Mouse (Mus musculus): Measurements from ENCODE around the gene Scn4a. TPM values are rescaled to one million over a fixed set of nuclear protein-coding genes. Genes with fewer than 3 reads are reported as not detected.
A peak's percentile ranks its signal among the peaks of the same experiment; 100 is the strongest.

Gene Scn4a
- polyA plus RNA-seq, 1 experiment: not detected

DNA sequence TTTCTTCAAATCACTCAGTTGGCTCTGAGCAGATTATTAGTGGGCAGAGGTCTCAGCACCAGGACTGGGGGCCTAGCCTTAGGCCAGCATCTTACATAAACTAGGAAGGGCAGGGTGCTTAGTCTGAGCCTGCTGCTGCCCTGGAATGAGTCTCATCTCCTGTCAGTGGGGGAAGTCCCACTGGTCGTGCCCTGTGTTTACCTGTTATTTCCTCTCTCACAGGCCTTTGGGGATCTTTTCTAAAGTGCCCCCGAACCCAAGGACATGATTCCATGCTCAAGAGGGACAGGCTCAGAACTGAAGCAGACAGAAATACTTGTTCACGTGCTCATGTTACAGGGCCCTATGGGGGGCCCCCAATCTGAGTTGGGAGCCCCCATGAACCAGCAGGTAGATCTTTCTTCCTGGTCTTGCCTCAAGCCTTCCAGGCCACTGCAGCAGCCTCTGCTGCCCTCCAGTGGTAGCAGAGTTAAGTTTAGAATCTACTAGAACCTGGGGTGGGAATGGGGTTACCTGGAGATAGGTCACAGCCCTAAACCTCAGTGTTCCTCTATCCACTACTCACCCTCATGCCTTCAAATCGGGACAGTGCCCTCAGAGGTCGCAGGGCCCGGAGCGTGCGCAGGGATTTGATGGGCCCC, 27.4 kb downstream of the Scn4a start:
- Histone ChIP-seq H3K36me3 (replicated peaks; ENCODE audit: low read length) (no peaks in the 10 kb centered on the region), H3K27me3 (replicated peaks) (peaks cover 68% of the 10 kb centered on the region), H3K4me1 (peaks cover 23% of the 10 kb centered on the region), H3K4me3 (replicated peaks) (no peak overlapping the region), H3K9me3 (peaks cover 4% of the 10 kb centered on the region; the same call in 1 of the 2 replicates)
- TF ChIP-seq FLI1 (IDR thresholded peaks at IDR 0.05; ENCODE audit: low read length): no peak
- no peak for TF ChIP-seq GATA1 (IDR thresholded peaks at IDR 0.05; ENCODE audit: borderline replicate concordance, low read length)

DNA sequence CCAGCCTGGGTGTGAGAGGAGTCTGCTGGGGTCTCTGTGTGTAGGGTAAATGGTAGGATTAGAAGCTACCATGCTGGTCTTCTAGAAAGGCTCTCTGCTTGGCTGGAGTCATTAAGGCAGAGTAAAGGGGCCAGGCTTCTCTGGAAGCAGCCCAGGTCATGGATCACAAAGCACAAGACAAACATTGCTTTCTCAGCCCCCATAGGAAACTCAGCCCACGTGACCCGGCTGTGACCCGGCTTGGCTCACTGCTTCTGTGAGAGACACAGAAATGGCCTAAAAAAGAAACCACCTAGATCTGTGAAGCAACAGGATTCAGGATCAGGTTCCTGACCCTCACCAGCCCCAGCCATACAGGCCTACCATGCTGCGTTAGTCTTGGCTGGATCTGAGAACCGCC, 28.2 kb downstream of the Scn4a start:
- TF ChIP-seq FLI1 (IDR thresholded peaks at IDR 0.05; ENCODE audit: low read length): no peak
- TF ChIP-seq GATA1 (IDR thresholded peaks at IDR 0.05; ENCODE audit: borderline replicate concordance, low read length): no peak
- no peaks in the 10 kb centered on the region for H3K36me3 ChIP-seq (replicated peaks; ENCODE audit: low read length)
- no peaks in the 10 kb centered on the region for H3K9me3 ChIP-seq
- H3K4me3 ChIP-seq (replicated peaks): no peak overlapping the region
- peaks cover 70% of the 10 kb centered on the region for H3K27me3 ChIP-seq (replicated peaks)
- peaks cover 23% of the 10 kb centered on the region for H3K4me1 ChIP-seq

DNA sequence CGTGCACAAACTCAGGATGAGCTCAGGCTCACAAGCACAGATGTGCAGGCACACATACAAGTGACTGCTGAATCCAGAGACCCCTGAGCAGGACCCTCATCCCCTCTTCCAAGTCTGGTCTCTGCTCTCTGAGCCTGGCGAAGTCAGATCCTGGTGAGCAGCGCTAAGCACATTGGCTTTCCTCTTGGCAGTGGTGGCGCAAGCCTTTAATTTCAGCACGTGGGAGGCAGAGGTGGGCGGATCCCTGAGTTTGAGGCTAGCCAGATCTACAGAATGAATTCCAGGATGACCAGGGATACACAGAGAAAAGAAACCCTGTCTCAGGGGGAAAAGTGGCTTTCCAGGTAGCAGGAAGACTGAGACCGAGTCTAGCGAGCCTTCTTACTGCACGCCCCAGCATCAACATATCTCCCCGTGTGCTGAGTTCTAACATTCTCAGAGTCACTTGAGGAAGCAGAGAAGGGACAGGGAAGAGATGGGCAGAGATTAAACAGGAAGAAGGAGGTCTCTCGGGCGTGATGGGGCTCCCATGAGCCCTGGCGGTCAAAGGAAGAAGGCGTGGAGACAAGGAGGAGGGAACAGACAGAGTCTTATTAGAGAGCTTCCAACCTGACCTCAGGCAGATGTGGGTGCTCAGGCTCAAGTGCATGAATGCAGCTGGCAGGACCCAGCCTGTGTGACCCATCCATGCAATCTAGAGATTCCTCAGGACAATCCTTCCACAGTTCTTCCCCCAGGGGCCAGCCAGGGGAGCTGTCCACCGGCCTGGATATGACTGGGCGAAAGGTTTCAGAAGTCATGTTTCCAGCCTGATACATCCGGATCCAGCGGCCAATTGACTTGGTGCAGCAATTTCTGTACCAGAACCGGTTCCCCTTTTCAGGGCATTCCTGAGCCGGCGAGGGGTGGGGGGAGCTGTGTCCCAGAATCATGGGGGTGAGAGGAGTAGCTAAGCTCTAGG, 34.4 kb downstream of the Scn4a start:
- no peak overlapping the region for H3K4me3 ChIP-seq (replicated peaks)
- peaks cover 73% of the 10 kb centered on the region for H3K27me3 ChIP-seq (replicated peaks)
- TF ChIP-seq GATA1 (IDR thresholded peaks at IDR 0.05; ENCODE audit: borderline replicate concordance, low read length): no peak
- no peak for TF ChIP-seq FLI1 (IDR thresholded peaks at IDR 0.05; ENCODE audit: low read length)
- H3K4me1 ChIP-seq: peaks cover 26% of the 10 kb centered on the region
- no peaks in the 10 kb centered on the region for H3K9me3 ChIP-seq
- H3K36me3 ChIP-seq (replicated peaks; ENCODE audit: low read length): no peaks in the 10 kb centered on the region

DNA sequence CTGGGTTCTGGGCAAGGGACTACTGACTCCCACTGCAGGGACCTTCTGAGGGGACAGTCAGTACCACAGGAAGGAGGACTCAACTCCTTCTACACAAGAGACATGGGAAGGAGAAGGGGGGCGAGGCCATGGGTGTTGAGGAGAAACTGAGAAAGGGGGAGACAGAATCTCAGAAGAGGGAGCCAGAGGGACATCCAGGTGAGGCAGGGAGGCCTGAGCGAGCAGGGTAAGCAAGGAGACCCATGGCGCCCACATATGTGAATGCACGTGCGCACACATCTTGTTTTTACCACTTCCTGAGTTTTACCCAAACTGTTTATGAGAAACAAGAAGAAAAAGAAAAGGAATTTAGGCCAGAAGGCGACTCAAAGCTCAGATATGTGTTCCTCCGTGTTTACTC, 35.3 kb downstream of the Scn4a start:
- Histone ChIP-seq H3K36me3 (replicated peaks; ENCODE audit: low read length) (no peaks in the 10 kb centered on the region), H3K9me3 (no peaks in the 10 kb centered on the region), H3K4me1 (peaks cover 30% of the 10 kb centered on the region), H3K4me3 (replicated peaks) (no peak overlapping the region), H3K27me3 (replicated peaks) (peaks cover 74% of the 10 kb centered on the region)
- TF ChIP-seq GATA1 (IDR thresholded peaks at IDR 0.05; ENCODE audit: borderline replicate concordance, low read length): no peak
- no peak for TF ChIP-seq FLI1 (IDR thresholded peaks at IDR 0.05; ENCODE audit: low read length)

DNA sequence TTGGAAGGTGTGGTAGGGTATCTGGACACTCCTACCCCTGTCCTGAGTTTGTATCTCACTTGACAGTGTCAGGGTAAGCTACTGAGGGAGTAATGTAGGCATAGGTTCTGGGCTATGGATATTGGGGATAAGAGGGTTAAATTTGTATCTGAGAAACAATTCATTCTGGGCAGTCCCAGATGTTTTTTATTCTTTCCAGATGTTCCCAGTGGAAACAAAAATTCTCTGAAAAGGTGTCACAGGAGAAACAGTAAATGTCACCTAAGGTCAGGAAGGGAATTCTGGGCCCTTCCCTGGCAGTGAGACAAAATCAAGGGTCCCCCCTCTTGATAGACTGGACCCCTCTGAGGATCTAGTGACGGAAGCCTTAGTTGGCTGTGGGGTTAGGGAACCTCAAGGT, 36.7 kb downstream of the Scn4a start:
- no peak for TF ChIP-seq FLI1 (IDR thresholded peaks at IDR 0.05; ENCODE audit: low read length)
- no peak for TF ChIP-seq GATA1 (IDR thresholded peaks at IDR 0.05; ENCODE audit: borderline replicate concordance, low read length)
- Histone ChIP-seq H3K9me3 (no peaks in the 10 kb centered on the region), H3K4me3 (replicated peaks) (no peak overlapping the region), H3K27me3 (replicated peaks) (peaks cover 76% of the 10 kb centered on the region), H3K36me3 (replicated peaks; ENCODE audit: low read length) (no peaks in the 10 kb centered on the region), H3K4me1 (peaks cover 30% of the 10 kb centered on the region)

- Histone ChIP-seq H3K4me3 (replicated peaks) (peak within 1 kb of the TSS; percentile 86), H3K27me3 (replicated peaks) (peaks cover 71% of the 10 kb centered on the region)
Measured at GRCm38 (mm10) chr11:106314333-106314812, 38.7 kb downstream of the Scn4a start, which contains the start of gene Cd79b. TSS of gene Cd79b (minus strand) at chr11:106314762.

GRCm38 (mm10) chr11:106313533-106313932, 39.6 kb downstream of the Scn4a start:
- H3K4me3 ChIP-seq (replicated peaks): peak overlapping the region; percentile 86
- peaks cover 18% of the 10 kb centered on the region for H3K4me1 ChIP-seq
- no peaks in the 10 kb centered on the region for H3K9me3 ChIP-seq
- no peak for TF ChIP-seq FLI1 (IDR thresholded peaks at IDR 0.05; ENCODE audit: low read length)
- TF ChIP-seq GATA1 (IDR thresholded peaks at IDR 0.05; ENCODE audit: borderline replicate concordance, low read length): no peak
- H3K27me3 ChIP-seq (replicated peaks): peaks cover 64% of the 10 kb centered on the region
- no peaks in the 10 kb centered on the region for H3K36me3 ChIP-seq (replicated peaks; ENCODE audit: low read length)

More at GRCm38 (mm10) chr11:106314333-106314812, 38.7 kb downstream of the Scn4a start, which contains the start of gene Cd79b:
- no peaks in the 10 kb centered on the region for H3K36me3 ChIP-seq (replicated peaks; ENCODE audit: low read length)
- H3K9me3 ChIP-seq: no peaks in the 10 kb centered on the region
- peaks cover 26% of the 10 kb centered on the region for H3K4me1 ChIP-seq
- TF ChIP-seq FLI1 (IDR thresholded peaks at IDR 0.05; ENCODE audit: low read length) (no peak), GATA1 (IDR thresholded peaks at IDR 0.05; ENCODE audit: borderline replicate concordance, low read length) (no peak)

- H3K27me3 ChIP-seq (replicated peaks): peaks cover 43% of the 10 kb centered on the region
- H3K4me3 ChIP-seq (replicated peaks): no peak overlapping the region
- H3K9me3 ChIP-seq: no peaks in the 10 kb centered on the region
- no peaks in the 10 kb centered on the region for H3K36me3 ChIP-seq (replicated peaks; ENCODE audit: low read length)
- peaks cover 19% of the 10 kb centered on the region for H3K4me1 ChIP-seq
- no peak for TF ChIP-seq FLI1 (IDR thresholded peaks at IDR 0.05; ENCODE audit: low read length)
- no peak for TF ChIP-seq GATA1 (IDR thresholded peaks at IDR 0.05; ENCODE audit: borderline replicate concordance, low read length)
Measured at GRCm38 (mm10) chr11:106310123-106310522, 43.0 kb downstream of the Scn4a start.

GRCm38 (mm10) chr11:106308162-106308561, 44.9 kb downstream of the Scn4a start:
- peaks cover 4% of the 10 kb centered on the region; the same call in 1 of the 2 replicates for H3K4me1 ChIP-seq
- peaks cover 40% of the 10 kb centered on the region for H3K27me3 ChIP-seq (replicated peaks)
- H3K9me3 ChIP-seq: no peaks in the 10 kb centered on the region
- H3K4me3 ChIP-seq (replicated peaks): no peak overlapping the region
- no peaks in the 10 kb centered on the region for H3K36me3 ChIP-seq (replicated peaks; ENCODE audit: low read length)
- TF ChIP-seq FLI1 (IDR thresholded peaks at IDR 0.05; ENCODE audit: low read length) (no peak), GATA1 (IDR thresholded peaks at IDR 0.05; ENCODE audit: borderline replicate concordance, low read length) (no peak)

All from megakaryocyte, embryonic 14.5 days (primary cell).